In genomic region chr2:122781590-122782356, GRCm38 (mm10) we compare ENCODE assay signal across 18 mouse cellular contexts. TPM values are rescaled to one million over a fixed set of nuclear protein-coding genes. Genes with fewer than 3 reads are reported as not detected.
DNase-seq lines count a peak whose midpoint lies in the region; ATAC-seq and TF ChIP-seq lines count a peak whose summit lies in the region.
"Had no signal": no experiment of that assay in that cellular context is flagged by ENCODE, and none has a peak within 500 bp of the region (broad histone marks: within the 10 kb centered on the region; RNA-seq: fewer than 3 reads in every experiment).

No protein-coding gene starts in this region.

- no peak for TF ChIP-seq RAD21 in MEL (IDR thresholded peaks at IDR 0.05; ENCODE audit: low read depth, low read length)

- WGBS in kidney, postnatal 0 days: 70% methylated on average over 8 of the region's 8 CpGs

- H3K36me3 ChIP-seq in kidney, postnatal 0 days (ENCODE audit: insufficient read depth, low read length): no peaks in the 10 kb centered on the region
- H3K36me3 ChIP-seq in MEL (ENCODE audit: control insufficient read depth in 1 of 2, insufficient read depth in 2 of 2, low read length in 2 of 2): no peaks in the 10 kb centered on the region
- H3K36me3 ChIP-seq: G1E; heart, embryonic 13.5 days; neural tube, embryonic 15.5 days had no signal

- peak; percentile 40 for DNase-seq in kidney, postnatal 0 days (ENCODE audit: low spot score)
- no peak for DNase-seq in kidney, adult 11 months
- DNase-seq in MEL (ENCODE audit: low read depth, low spot score) (no peak), adipocyte (ENCODE audit: low spot score) (peak; percentile 42)
- DNase-seq in left cerebral cortex, postnatal 25 days (ENCODE audit: low spot score in 2 of 2): no peak
- DNase-seq in cerebellum, postnatal 14 days: no peak
- DNase-seq: adrenal gland, adult 2 months; cerebellum, postnatal 10 days; midbrain, embryonic 14.5 days; right cerebral cortex, postnatal 4 days; thymus, adult 18-20 months had no signal

- no peak overlapping the region for H3K4me2 ChIP-seq in kidney, postnatal 0 days (ENCODE audit: low read length)
- H3K4me2 ChIP-seq: heart, embryonic 13.5 days; neural tube, embryonic 15.5 days had no signal

- no peaks in the 10 kb centered on the region for H3K27me3 ChIP-seq in kidney, postnatal 0 days (ENCODE audit: insufficient read depth, low read length)
- H3K27me3 ChIP-seq in MEL (ENCODE audit: control insufficient read depth in 1 of 2, insufficient read depth in 2 of 2, low read length in 2 of 2): no peaks in the 10 kb centered on the region; a peak in 1 of 4 replicates
- H3K27me3 ChIP-seq: heart, embryonic 13.5 days; neural tube, embryonic 15.5 days had no signal

- ATAC-seq in kidney, postnatal 0 days (replicated peaks; ENCODE audit: low FRiP score, low read depth): no peak
- peak; percentile 72 for ATAC-seq in megakaryocyte progenitor cell, adult 5-6 weeks (replicated peaks; ENCODE audit: poor library complexity)
- ATAC-seq: forebrain, embryonic 14.5 days had no signal

- no peak overlapping the region for H3K27ac ChIP-seq in kidney, postnatal 0 days
- H3K27ac ChIP-seq in MEL (ENCODE audit: control insufficient read depth, low read depth, low read length): no peak overlapping the region
- H3K27ac ChIP-seq: heart, embryonic 13.5 days; neural tube, embryonic 15.5 days had no signal

- no peak overlapping the region for H3K4me3 ChIP-seq in kidney, postnatal 0 days (replicated peaks; ENCODE audit: low read depth, low read length)
- H3K4me3 ChIP-seq in MEL (ENCODE audit: control insufficient read depth in 1 of 2, insufficient read depth in 1 of 2, low read depth in 2 of 2, low read length in 2 of 2): no peak overlapping the region; a peak in 1 of 4 replicates
- H3K4me3 ChIP-seq: erythroblast, embryonic 14.5 days; heart, embryonic 13.5 days; myocyte; neural tube, embryonic 15.5 days had no signal

- intact Hi-C loops in left cerebral cortex, postnatal 25 days (cut with DNase I): no loop called here

- TF ChIP-seq POLR2A in MEL (IDR thresholded peaks at IDR 0.05; ENCODE audit: control insufficient read depth in 1 of 2, insufficient read depth in 1 of 2, low read depth in 1 of 2, low read length in 2 of 2, poor library complexity in 1 of 2): no peak

- H3K9ac ChIP-seq in kidney, postnatal 0 days (ENCODE audit: low read depth, low read length): no peak overlapping the region
- H3K9ac ChIP-seq in MEL (ENCODE audit: control insufficient read depth, low read depth, low read length, poor library complexity, severe bottlenecking): no peak overlapping the region
- H3K9ac ChIP-seq: heart, embryonic 13.5 days; neural tube, embryonic 15.5 days had no signal

- H3K4me1 ChIP-seq in kidney, postnatal 0 days (replicated peaks; ENCODE audit: insufficient read depth, low read length): no peaks in the 10 kb centered on the region
- H3K4me1 ChIP-seq in MEL (ENCODE audit: control insufficient read depth in 1 of 2, insufficient read depth in 2 of 2, low read length in 2 of 2): no peaks in the 10 kb centered on the region
- H3K4me1 ChIP-seq: heart, embryonic 13.5 days; neural tube, embryonic 15.5 days had no signal

- H3K79me2 ChIP-seq in MEL (ENCODE audit: control insufficient read depth, insufficient read depth, low read length, poor library complexity): no peaks in the 10 kb centered on the region

- H3K9me3 ChIP-seq in kidney, postnatal 0 days (replicated peaks; ENCODE audit: low read length): no peaks in the 10 kb centered on the region
- no peaks in the 10 kb centered on the region for H3K9me3 ChIP-seq in MEL (replicated peaks; ENCODE audit: insufficient read depth, low read length)
- H3K9me3 ChIP-seq: G1E; heart, embryonic 13.5 days; neural tube, embryonic 15.5 days had no signal

- TF ChIP-seq EP300 in MEL (IDR thresholded peaks at IDR 0.05; ENCODE audit: low read depth in 1 of 2, low read length in 2 of 2): peak in 1 of 2 experiments; percentile 11; a peak in 1 of 4 replicates

- TF ChIP-seq CTCF in kidney, postnatal 0 days (IDR thresholded peaks at IDR 0.05; ENCODE audit: low read depth): no peak
- no peak for TF ChIP-seq CTCF in MEL (IDR thresholded peaks at IDR 0.05 in 2 of 3, conservative IDR thresholded peaks at IDR 0.05 in 1 of 3; ENCODE audit: control insufficient read depth in 1 of 3, insufficient read depth in 1 of 3, low read depth in 2 of 3, low read length in 3 of 3, poor library complexity in 1 of 3, severe bottlenecking in 1 of 3)

TF ChIP-seq in MEL, 35 proteins besides CTCF, POLR2A, EP300 and RAD21:
- no peak for TF ChIP-seq HCFC1 (IDR thresholded peaks at IDR 0.05; ENCODE audit: low read depth, low read length)
- TF ChIP-seq ZNF384 (IDR thresholded peaks at IDR 0.05; ENCODE audit: low read depth, low read length): 0 out of 2 replicates have a peak, but pooled peaks have one; percentile 33

RNA-seq across cellular contexts. Expression of gene Sqor, which starts 16.7 kb away (rescaled TPM):
- polyA plus RNA-seq in kidney, postnatal 0 days (2015; fragmentation: Nextera tagmentation; extraction: Ambion mirVana): 33.0 and 34.5 TPM in 2 replicates
- total RNA-seq in MEL (2012; rRNA removed): 1.4 and 3.3 TPM in 2 replicates
- polyA plus RNA-seq in MEL (2012; ENCODE audit: insufficient read depth in 1 of 2, insufficient read length in 2 of 2, low read depth in 1 of 2, low replicate concordance in 2 of 2, missing spikeins in 1 of 2): 1 to 10 TPM in 1 of 2 experiments, not detected in 1; 2.2 TPM
- total RNA-seq in megakaryocyte progenitor cell, adult 5-6 weeks (2015): 29.5 and 34.6 TPM in 2 replicates
- total RNA-seq in megakaryocyte progenitor cell, adult 5-6 weeks (2017): 35.5 and 41.0 TPM in 2 replicates
- 1 to 10 TPM; 4.1 to 5.5 TPM for total RNA-seq in left cerebral cortex, postnatal 25 days (2021)

RNA-seq across cellular contexts. Expression of gene Bloc1s6, which starts 43.5 kb away (rescaled TPM):
- polyA plus RNA-seq in kidney, postnatal 0 days (2015; fragmentation: Nextera tagmentation; extraction: Ambion mirVana): 43.6 and 50.0 TPM in 2 replicates
- total RNA-seq in MEL (2012; rRNA removed): 10.8 and 10.9 TPM in 2 replicates
- polyA plus RNA-seq in MEL (2012; ENCODE audit: insufficient read depth in 1 of 2, insufficient read length in 2 of 2, low read depth in 1 of 2, low replicate concordance in 2 of 2, missing spikeins in 1 of 2): 10 to 100 TPM in 1 of 2 experiments, not detected in 1; 21.7 TPM
- 15.5 and 18.9 TPM in 2 replicates for total RNA-seq in megakaryocyte progenitor cell, adult 5-6 weeks (2015)
- total RNA-seq in megakaryocyte progenitor cell, adult 5-6 weeks (2017): 18.8 and 28.1 TPM in 2 replicates
- total RNA-seq in left cerebral cortex, postnatal 25 days (2021): 10 to 100 TPM; 26.1 to 35.3 TPM

Comparison
In these comparisons a context has a peak if more than half of its experiments do, and no peak if none do; other contexts are left out.
1. DNase-seq: peak in kidney, postnatal 0 days (single experiment) and adipocyte (single experiment); none in kidney, adult 11 months (single experiment), MEL (single experiment), left cerebral cortex, postnatal 25 days (0 of 2) and cerebellum, postnatal 14 days (0 of 2).